Mouse (Mus musculus): ENCODE data around the gene Tmem145. TPM values are rescaled to one million over a fixed set of nuclear protein-coding genes. Genes with fewer than 3 reads are reported as not detected.

Gene Tmem145
- polyA plus RNA-seq, 1 experiment from 2014 or later: 0.50 TPM

- 2% methylated on average over 50 of the region's 51 CpGs for WGBS
- ATAC-seq (replicated peaks; ENCODE audit: low FRiP score, low read depth) (no peak), DNase-seq (ENCODE audit: low spot score) (no peak)
- Histone ChIP-seq H3K27ac (no peak overlapping the region), H3K4me2 (ENCODE audit: low read length) (peak overlapping the region; percentile 83), H3K36me3 (ENCODE audit: insufficient read depth, low read length) (no peaks in the 10 kb centered on the region), H3K4me3 (replicated peaks; ENCODE audit: low read depth, low read length) (peak overlapping the region; percentile 40), H3K27me3 (ENCODE audit: insufficient read depth, low read length) (peaks cover 27% of the 10 kb centered on the region), H3K9ac (ENCODE audit: low read depth, low read length) (peak overlapping the region; percentile 45; the same call in 1 of the 2 replicates), H3K4me1 (replicated peaks; ENCODE audit: insufficient read depth, low read length) (peaks cover 19% of the 10 kb centered on the region), H3K9me3 (replicated peaks; ENCODE audit: low read length) (no peaks in the 10 kb centered on the region)
- no peak for TF ChIP-seq CTCF (IDR thresholded peaks at IDR 0.05; ENCODE audit: low read depth)
Observed at GRCm38 (mm10) chr7:25314606-25315305, 8.8 kb downstream of the Tmem145 start.

- Histone ChIP-seq H3K9ac (ENCODE audit: low read depth, low read length) (peak overlapping the region; percentile 45; the same call in 1 of the 2 replicates), H3K27ac (no peak overlapping the region), H3K4me1 (replicated peaks; ENCODE audit: insufficient read depth, low read length) (peaks cover 19% of the 10 kb centered on the region), H3K27me3 (ENCODE audit: insufficient read depth, low read length) (peaks cover 27% of the 10 kb centered on the region), H3K36me3 (ENCODE audit: insufficient read depth, low read length) (no peaks in the 10 kb centered on the region), H3K9me3 (replicated peaks; ENCODE audit: low read length) (no peaks in the 10 kb centered on the region), H3K4me3 (replicated peaks; ENCODE audit: low read depth, low read length) (peak overlapping the region; percentile 40), H3K4me2 (ENCODE audit: low read length) (peak overlapping the region; percentile 83)
- no peak for TF ChIP-seq CTCF (IDR thresholded peaks at IDR 0.05; ENCODE audit: low read depth)
- under 1% methylated on average over 55 of the region's 69 CpGs for WGBS
- DNase-seq (ENCODE audit: low spot score) (no peak), ATAC-seq (replicated peaks; ENCODE audit: low FRiP score, low read depth) (no peak)
Observed at GRCm38 (mm10) chr7:25315306-25316041, 9.6 kb downstream of the Tmem145 start.

DNA sequence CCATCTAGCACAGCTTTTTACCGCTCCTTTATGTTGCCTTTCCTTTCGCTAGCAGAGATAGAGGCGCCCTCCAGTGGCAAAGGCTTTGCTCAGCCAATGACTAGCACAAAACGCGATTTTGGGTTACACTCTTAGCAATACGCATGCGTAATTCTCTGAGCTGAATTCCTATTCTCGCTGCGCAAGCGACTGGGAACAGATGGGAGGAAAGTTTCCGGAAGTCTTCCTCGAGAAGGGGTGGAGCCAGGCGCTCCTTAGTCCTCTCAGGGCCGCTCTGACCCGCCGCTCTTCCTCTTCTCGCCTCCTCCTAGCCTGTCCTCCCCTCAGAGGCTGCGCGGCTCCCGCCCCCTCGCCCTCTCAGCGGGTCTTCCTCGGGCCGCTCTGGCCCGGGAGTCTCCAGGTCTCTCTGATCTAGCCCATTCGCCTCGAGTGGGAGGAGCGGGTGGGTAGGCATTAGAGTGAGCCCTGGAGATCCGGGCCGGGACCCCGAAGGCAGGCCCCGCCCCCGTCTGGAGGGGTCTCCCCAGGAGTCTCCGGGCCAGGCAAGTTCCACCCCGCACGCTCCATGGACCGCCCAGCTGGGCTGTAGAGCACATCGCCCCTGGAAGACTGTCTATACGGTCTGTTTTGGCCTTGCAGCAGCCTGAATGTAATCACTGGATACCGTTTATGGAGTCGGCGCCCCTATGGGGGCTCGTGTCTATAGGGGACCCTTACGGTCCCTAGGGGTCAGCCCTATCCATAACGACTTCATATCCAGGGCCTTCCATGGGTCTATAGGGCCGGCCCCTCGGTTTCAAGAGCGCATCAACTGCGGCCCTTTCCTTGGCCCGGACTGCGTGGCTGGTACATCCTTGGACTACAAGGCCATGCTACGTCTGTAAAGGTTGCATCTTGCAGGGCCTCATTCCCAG lies 10.9 kb downstream of the Tmem145 start, which contains the start of gene Megf8:
Megf8 (plus strand) TSS at position 633 of the 914 bp plus-strand sequence.
- peak; percentile 100 for DNase-seq (ENCODE audit: low spot score)
- Histone ChIP-seq H3K27ac (peak within 1 kb of the TSS; percentile 90), H3K9me3 (replicated peaks; ENCODE audit: low read length) (no peaks in the 10 kb centered on the region), H3K36me3 (ENCODE audit: insufficient read depth, low read length) (no peaks in the 10 kb centered on the region), H3K27me3 (ENCODE audit: insufficient read depth, low read length) (peaks cover 27% of the 10 kb centered on the region), H3K4me1 (replicated peaks; ENCODE audit: insufficient read depth, low read length) (peaks cover 23% of the 10 kb centered on the region), H3K4me2 (ENCODE audit: low read length) (peak within 1 kb of the TSS; percentile 88), H3K9ac (ENCODE audit: low read depth, low read length) (peak within 1 kb of the TSS; percentile 70), H3K4me3 (replicated peaks; ENCODE audit: low read depth, low read length) (peak within 1 kb of the TSS; percentile 53)
- peak; percentile 97 for TF ChIP-seq CTCF (IDR thresholded peaks at IDR 0.05; ENCODE audit: low read depth)
- peak; percentile 98 for ATAC-seq (replicated peaks; ENCODE audit: low FRiP score, low read depth)
- under 1% methylated on average over 52 of the region's 52 CpGs for WGBS

GRCm38 (mm10) chr7:25317446-25317999 lies 11.6 kb downstream of the Tmem145 start:
- Histone ChIP-seq H3K27ac (peak overlapping the region; percentile 90), H3K9me3 (replicated peaks; ENCODE audit: low read length) (no peaks in the 10 kb centered on the region), H3K4me3 (replicated peaks; ENCODE audit: low read depth, low read length) (peak overlapping the region; percentile 53), H3K27me3 (ENCODE audit: insufficient read depth, low read length) (peaks cover 27% of the 10 kb centered on the region), H3K4me2 (ENCODE audit: low read length) (peak overlapping the region; percentile 88), H3K36me3 (ENCODE audit: insufficient read depth, low read length) (no peaks in the 10 kb centered on the region), H3K9ac (ENCODE audit: low read depth, low read length) (peak overlapping the region; percentile 70), H3K4me1 (replicated peaks; ENCODE audit: insufficient read depth, low read length) (peaks cover 26% of the 10 kb centered on the region)
- no peak for TF ChIP-seq CTCF (IDR thresholded peaks at IDR 0.05; ENCODE audit: low read depth)
- no peak for DNase-seq (ENCODE audit: low spot score)
- no peak for ATAC-seq (replicated peaks; ENCODE audit: low FRiP score, low read depth)
- WGBS: 11% methylated on average over 21 of the region's 21 CpGs

- Histone ChIP-seq H3K9me3 (replicated peaks; ENCODE audit: low read length) (no peaks in the 10 kb centered on the region), H3K4me3 (replicated peaks; ENCODE audit: low read depth, low read length) (0 out of 2 replicates have a peak overlapping the region, but pooled peaks have one; percentile 2), H3K36me3 (ENCODE audit: insufficient read depth, low read length) (no peaks in the 10 kb centered on the region), H3K4me1 (replicated peaks; ENCODE audit: insufficient read depth, low read length) (peaks cover 12% of the 10 kb centered on the region; the same call in 1 of the 2 replicates), H3K27ac (peak overlapping the region; percentile 80), H3K9ac (ENCODE audit: low read depth, low read length) (0 out of 2 replicates have a peak overlapping the region, but pooled peaks have one; percentile 9), H3K27me3 (ENCODE audit: insufficient read depth, low read length) (no peaks in the 10 kb centered on the region), H3K4me2 (ENCODE audit: low read length) (peak overlapping the region; percentile 42)
- ATAC-seq (replicated peaks; ENCODE audit: low FRiP score, low read depth): peak; percentile 81
- DNase-seq (ENCODE audit: low spot score): peak; percentile 94
- WGBS: 7% methylated on average over 6 of the region's 6 CpGs
- no peak for TF ChIP-seq CTCF (IDR thresholded peaks at IDR 0.05; ENCODE audit: low read depth)
Observed at GRCm38 (mm10) chr7:25322058-25322484, 16.2 kb downstream of the Tmem145 start.

All from kidney, postnatal 0 days (tissue).